Mouse (Mus musculus) right cerebral cortex, adult 2 months (tissue): ENCODE measurements around the gene Plac8.

Experiments used
- DNase-seq, 2 experiments: peaks; one replicate each; pipeline ENCODE4 v3.0.0; 2021 to 2022; ENCODE audit warnings: low spot score in 2 of 2

The Plac8 gene

DNA sequence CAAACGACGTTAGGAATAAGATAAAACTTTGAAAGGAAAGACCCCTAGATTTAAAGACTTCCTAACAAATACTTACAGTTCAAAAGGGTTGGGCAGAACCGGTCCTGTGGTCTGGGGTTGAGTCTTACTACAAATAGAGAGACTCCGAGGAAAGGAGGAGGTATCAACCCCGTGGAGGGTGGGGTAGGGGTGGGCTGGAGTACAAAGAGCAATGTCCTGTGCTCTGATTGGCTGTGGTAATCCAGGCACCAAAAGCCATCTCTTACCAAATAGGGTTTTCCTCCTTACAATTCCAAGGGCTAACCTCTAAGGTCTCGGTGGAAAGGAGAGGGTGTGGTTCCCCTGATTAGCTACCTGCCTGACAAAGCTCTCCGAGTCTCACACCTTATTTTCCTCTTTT is at the start of gene Plac8:
Gene Plac8 (minus strand): TSS at position 177 of the 400 bp plus-strand sequence.
- no peak for DNase-seq

DNA sequence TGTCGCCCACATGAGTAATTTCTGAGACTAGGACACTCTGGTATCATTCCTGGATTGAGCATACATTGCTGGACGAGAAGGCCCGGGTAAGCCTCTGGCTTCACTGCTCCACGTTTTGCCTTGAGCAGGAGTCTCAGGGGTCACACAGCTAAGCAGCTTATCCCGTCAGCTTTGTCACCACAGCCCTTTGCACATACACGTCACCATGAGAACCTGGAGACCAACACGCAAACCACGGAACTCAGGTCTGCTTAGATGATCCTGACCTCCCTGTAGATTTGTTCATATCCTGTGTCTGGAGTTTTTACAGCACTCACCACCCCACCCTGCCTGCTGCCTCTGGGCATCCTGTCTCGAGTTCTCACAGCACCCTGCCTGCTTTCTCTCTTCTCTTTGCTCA is 48.9 kb upstream of the Plac8 start:
- no peak for DNase-seq

DNA sequence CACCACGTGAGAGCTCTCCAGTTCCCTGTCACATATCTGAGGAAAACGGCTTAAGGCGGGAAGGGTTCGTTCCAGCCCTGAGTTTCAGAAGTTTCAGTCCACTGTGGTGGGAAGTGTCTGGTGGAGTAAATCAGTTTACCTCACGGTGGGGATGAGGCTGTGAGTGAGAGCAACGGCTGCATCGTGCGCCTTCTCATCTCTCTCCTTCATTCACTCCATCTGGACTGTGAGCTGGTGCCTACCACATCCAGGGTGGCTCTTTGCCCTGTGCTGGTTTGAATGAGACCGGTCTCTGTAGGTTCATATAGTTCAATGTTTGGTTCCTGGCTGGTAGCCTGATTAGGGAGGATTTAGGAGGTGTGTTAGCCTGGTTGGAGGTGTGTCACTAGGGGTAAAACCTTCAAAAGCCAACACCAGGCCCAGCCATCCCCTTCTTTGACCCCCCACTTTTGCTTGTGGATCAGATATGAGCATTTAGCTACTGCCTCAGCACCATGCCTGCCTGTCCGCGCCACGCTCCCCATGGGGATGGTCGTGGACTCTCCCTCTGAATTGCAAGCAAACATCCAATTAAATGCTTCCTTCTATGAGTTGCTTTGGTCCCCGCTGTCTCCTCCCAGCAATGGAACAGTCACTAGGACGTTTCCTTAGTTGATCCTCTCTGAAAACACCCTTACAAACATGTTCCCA is 47.7 kb upstream of the Plac8 start:
- DNase-seq: no peak

DNA sequence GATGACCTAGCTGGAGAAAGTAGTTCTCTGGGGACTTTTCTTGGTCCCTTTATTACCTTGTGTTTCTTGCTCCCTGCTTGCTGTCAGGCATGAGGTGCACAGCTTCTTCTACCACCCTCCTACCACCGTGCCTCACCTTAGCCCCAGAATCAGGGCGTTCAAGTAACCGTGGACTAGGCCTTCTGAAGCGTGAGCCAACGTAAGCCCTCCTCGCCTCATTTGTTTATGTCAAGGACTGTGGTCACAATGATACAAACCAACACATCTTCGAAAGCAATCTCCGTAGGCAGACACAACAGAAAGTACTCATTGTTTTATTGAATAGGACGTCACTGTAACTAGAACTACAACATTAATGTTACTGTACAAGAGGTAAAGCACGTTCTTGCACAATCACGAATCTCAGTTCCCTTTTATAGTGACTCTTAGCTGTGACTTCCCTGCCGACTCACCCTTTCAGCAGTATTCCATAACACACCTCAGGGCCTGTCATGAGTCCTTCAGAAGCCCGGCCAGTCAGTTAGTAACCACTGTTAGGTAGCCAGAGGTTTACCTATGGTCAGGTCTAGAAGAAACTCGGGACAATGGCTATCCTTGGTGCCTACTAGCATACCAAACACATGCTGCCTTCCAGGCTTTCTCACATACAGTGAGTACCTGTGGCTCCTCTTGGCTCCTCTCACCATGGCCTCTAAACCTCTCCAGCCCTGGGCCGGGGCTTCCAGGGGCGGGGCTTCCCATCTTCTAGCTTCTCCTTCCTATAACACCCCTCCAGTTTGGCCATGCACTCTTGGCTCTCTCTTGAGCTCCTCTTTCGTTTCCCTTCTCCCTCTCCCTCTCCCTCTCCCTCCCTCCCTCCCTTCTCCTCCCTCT is 42.1 kb upstream of the Plac8 start:
- DNase-seq: no peak

DNA sequence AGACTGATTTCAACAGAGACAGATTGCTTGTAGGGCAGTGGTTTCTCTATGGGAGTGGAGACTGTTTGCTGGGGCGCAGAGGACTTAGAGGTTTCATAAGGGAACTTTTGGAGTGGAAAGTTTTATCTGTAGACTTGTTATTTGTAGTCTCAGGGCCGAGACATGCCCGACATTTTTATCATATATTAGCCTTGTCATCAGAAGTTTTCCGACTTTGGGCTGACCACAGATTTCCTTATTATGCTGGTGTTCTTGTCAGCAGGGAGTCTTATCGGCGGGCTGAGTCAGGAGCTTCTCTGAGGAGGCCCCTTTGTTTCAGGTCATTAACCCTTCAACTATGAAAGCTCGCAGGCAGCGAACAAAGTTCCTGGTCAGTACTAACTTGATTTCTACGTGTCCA is 35.8 kb upstream of the Plac8 start:
- no peak for DNase-seq

DNA sequence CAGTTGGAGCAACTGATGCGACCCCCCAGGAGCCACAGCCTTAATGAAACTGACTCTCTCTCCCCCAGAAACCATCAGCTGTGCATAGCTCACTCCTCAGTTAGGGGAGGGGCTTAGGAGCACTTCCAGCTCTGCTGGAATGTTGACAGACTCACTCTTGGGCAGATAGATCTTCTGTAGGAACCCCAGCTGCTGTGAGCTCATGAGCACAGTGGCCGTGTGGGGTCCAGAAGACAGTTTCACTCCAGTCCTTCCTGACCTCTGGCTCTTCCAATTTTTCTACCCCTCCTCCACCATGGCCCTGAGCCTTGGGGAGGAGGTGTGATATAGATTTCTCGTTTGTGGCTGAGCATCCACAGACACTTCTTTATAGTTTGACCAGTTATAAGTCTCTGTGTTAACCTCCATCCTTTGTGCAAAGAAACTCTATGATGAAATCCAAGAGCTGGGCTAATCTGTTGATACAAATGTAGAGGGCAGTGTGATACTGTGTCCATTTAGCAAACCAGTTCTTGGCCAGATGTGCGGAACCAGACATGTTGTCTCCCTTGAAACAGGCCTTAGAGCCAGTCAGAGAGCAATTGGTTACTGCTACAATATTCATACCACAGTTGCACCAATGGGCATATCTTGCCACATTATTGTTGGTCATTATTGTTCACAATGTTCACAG is 35.2 kb upstream of the Plac8 start:
- DNase-seq: no peak

DNA sequence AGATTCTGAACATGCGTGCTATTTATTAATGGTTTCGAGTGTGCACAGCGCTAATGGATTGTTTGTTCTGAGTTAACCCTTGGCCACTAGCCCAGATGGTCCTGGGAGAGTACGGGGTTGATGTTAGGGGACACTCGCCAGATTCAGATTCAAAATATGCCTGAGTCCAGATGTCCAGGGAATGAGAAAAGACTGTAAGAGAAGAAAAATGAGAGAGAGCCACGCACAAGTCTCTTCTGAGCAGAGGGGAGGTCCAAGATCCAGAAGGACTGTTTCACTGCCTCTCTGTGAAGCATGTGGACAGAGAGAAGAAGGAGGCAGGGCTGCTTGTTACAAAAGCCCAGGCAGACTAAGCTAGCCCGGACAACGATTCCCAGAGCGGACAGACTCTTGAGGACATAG is 33.8 kb upstream of the Plac8 start:
- no peak for DNase-seq

DNA sequence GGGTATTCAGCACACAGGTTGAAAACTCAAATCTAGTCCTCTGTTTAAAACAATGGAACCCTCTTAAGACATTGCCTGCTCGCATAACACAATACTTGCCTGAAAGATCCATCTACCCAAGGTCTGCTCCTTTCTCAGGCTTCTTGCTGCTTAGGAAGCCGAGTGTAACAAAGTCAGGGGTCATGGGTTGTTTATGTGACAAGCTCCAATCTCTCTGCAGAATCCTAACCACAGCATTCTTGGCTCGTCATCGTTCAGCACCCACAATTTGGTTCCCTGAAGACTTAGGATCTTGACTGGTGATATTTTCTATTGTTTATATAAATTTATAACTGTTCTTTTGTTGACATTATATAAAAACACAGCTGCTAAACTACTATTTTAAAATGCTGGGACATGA is 32.0 kb upstream of the Plac8 start:
- no peak for DNase-seq

DNA sequence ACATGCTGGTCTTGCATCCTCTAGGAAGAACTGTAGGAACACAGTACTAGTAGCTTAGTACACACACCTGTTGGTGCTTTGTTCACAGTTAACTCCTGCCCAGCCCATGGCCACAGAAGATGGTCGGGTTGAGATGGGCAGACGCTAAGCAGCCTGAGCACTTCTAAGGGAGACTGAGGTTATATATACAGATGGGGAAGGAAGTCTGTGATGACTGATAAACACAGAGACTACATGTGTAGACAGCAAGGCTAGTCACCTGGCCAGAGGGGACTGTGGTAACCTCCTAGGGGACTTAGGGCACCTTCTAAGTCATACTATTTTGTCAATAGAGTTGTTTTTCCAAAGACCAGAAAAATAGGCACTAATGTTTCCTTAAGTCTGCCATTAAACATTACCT is 29.8 kb upstream of the Plac8 start:
- no peak for DNase-seq

DNA sequence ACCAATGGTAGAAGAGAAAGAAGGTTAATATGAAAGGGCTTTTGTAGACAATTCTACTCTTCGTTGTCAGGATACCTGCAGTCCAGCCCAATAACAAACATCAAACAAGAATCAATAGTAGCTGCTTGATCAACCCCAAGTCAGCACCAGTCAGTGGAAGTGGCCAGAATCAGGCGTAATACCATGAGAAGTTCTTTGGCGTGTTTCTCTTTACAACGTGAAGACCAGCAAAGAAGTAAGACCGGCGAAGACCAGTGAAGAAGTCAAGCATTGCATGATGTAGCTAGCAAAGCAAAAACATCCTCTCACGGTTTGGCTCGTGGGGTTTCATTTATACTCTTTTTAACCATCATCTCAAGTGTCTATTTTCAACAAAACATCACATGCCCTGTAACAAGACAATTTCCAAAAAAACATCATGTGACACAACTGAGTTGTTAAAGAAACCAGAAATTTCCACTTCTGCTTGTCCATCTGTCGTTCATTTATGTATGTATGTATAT is 27.0 kb upstream of the Plac8 start:
- no peak for DNase-seq

DNA sequence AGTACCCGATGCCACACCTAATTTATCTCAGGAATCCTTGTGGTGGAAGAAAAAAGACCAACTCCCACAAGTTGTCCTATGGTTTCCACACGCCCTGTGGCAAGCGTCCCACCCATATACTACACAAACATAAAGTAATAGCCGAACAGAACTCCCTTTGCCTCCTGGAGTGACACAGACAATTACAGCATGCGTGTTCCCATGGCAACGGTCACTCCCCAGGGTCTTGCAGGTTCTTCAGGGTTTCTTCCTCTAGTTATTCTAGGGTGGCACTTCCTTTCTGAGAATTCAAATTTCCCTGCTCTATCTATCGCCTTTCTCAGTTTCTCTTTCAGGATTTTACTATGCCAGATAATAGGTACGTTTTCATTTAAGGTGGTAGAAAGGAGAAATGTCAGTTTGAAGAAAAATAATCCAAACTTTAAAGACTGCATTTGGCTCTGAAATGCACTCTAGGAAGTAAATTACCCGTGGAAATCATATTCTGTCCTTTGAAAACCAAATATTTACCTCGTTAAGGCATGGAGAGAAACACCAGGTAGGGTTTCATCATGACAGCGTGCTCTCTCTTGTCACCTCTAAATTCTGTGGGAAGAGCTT is 25.9 kb upstream of the Plac8 start:
- DNase-seq: no peak

DNA sequence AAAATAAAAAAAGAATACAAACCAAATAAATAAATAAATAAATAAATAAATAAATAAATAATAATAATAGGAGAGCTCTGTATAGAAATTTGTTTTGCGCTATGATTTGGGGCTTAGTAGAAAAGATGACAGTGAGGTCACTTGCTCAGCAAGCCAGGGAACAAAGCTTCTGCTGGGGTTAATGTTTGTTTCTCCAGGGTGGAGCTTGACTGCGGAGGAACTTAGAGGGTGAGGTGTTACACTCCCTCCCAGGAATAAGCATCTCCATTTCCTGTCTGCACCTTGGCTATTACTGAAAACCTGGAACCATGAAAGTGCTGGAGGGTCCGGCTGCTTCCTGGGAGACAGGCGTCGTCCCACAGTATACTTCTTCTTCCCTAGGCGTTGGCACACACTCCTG is 24.0 kb upstream of the Plac8 start:
- no peak for DNase-seq

DNA sequence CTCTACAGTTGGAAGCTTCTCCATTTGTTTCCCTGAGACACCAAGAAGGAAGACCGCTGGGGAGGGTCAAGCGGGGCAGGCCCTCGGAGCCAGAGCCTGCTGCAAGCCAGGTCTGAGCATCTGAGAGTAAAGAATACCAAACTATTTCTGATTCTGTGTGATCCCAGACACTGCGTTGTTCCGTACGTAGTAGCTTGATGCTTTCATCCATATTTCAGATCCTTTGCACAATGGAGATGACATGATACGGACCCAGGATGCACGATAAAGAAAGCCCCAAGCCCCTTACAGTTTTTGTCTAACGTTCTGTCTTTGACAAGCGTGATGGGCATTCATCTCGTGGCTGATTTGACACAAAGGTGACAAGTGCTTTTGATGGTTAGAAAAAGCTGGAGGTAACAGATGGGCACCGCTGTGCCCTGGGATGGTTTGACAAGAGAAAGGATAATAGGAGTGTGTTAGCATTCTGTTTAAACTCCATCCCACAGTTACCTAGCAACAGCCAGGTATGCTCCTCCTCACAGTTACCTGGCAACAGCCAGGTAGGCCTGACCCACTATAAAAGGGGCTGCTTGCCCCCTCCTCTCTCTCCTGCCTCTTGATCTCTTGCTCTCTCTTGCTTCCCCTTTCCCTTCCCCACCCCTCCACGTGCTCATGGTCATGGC is 22.9 kb upstream of the Plac8 start:
- DNase-seq: no peak

DNA sequence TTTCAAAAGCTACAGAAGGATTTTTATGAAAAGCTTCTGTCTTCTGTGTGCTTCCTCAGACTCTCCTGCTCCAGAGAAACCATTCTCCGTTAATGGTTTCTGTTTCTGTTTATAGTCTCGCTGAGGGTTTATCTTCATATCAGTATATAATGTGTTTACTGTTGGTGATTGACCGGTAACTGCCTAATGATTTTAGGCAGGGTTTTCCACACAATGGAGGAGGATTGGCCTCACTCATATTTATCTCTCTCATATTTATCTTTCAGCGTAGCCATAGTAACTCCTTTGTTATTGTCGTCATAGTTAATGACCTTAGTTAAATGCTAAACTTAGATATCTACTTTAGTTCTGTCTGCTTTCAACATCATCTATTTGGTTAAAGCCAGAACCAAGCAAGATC is 18.5 kb upstream of the Plac8 start:
- DNase-seq: no peak

DNA sequence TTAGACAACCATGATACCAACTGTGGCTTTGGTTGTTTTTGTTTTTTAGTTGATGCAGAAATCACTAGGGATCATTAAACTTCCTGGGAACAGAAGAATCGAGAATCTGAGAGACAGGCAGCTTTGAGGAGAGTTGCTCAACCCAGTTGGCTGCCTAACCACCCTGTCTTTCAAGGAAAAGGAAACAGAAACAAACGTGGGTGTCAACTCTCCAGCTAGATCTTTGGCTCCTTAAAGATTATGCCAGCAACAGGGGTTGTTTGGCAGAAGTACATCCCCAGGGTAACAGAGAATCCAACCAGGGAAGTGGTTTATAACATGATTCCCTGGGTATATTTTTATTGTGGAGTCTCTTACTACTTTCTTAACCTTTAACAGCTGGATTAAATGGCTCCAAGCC is 15.6 kb upstream of the Plac8 start:
- DNase-seq: no peak

DNA sequence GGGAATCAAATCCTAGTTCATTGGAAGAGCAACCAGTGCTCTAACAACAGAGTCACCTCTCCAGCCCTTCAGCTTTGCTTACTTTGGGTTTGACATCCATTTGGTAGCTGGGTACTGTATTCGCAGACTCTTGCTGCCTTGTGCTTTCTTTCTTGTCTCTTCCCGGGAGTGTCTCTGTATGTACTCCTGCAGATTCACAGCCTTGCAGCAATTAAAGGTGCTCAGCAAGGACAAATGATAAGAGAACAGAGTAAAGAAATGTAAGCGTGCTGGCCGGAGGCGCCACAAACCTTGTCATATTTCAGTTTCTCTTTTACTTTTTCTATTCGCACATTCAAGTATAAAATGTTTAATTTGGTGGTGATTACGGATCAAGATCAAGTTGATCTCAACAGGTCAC is 15.1 kb upstream of the Plac8 start:
- no peak for DNase-seq

DNA sequence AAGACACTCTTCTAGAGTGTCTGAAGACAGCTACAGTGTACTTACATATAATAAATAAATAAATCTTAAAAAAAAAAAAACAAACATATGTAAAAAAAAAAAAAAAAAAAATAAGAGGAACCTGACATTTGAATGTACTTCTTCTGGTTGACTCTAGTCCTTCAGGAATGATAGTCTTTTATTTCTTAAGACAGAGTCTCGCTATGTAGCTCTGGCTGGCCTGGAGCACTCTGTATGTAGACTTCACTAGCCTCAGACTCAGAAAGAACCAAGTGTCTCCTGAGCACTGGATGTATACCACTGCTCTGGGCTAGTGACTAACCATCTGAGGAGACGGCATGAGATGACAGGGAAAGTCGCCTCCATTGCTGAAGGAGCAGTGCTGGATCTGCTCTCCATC is 13.6 kb upstream of the Plac8 start:
- no peak for DNase-seq

DNA sequence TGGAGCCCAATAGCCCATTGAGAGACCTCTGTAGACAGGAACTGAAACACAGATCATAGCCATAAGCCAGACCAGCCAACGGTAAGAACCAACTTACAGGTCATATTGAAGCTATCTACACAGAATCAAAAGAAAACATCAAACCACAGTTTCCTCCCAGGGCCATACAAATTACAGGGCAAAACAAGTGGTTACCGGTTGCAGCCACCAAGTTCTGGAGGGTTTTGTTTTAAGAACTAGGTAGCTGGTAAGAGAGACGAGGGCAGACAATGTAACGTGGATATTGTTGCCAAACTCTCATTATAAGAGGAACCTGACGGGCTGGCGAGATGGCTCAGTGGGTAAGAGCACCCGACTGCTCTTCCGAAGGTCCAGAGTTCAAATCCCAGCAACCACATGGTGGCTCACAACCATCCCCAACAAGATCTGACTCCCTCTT is 13.2 kb upstream of the Plac8 start:
- no peak for DNase-seq

DNA sequence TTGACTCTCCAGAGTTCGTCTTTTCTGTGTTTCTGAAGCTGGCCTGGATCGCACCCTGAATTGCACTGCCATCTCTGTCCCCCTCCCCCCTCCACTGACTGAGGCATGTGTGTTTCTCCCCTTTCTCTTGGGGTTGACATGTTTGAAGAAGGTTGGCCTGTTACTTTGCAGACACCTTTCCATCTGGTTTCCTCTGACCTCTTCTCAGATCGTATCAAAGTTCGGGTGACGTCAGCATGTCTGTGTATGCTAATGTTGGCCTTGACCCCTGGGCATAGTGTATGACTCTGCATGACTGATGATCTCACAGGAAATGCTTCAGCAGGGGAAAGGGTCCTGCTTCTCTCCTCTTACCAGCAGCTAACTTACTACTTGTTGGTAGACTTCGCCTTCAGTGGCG is 11.0 kb upstream of the Plac8 start:
- no peak for DNase-seq

DNA sequence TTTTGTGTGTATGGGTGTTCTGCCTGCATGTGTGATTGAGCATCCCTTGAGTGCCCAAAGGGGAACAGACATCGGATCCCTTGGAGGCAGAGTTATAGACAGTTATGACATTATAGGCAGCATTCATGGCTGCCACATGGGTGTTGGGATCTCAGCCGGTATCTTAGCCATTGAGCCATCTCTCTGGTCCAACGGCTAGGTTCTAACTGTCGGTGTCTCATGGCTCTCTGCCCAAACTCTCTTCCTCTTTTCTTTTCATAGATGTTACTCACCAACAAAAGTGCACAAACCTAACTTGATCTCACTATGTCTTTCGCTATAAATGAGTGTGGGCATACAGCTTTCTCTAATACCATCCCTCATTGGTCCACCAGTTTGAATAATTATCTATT is 10.4 kb upstream of the Plac8 start:
- no peak for DNase-seq

DNA sequence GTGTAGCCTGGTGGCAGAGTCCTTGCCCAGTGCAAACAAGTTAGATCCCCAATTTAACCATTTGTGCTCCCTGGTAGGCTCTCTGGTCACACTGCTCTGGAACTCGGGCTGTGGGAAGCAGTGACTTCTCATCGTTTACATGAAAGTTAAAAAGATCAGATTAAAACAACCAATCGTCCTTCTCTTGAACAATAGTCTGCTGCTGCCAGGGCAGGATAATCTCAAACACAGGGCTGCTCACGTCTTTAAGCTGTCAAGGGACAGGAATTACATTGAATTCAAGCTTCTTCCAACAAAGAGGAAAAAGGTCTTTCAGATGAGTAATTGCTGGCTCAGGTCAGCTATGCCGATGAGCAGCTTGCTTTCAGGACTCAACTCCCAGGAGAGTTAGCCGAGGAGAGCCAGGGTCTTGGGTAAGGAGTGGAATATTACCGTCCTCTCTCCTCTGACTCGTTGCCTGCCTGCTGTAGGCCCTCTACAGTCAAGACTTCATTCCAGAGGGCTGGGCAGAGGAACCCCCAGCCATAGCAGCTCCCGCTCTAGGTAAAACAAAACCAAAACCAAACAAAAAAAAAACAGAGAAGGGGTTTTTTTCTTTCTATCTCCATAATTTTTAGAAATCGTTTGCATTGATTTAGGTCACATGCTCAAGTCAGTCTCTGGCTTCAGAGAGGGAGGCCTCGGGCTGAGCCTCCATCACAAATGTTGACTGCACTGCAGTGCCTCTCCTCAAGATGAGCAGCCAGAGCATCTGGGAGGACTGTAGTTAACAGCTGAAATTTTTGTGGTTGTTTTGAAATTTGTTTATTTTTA is 9.8 kb upstream of the Plac8 start:
- no peak for DNase-seq
